In genomic region chr11:46404986-46405385, GRCm38 (mm10) we compare ENCODE assay signal across 27 mouse cellular contexts. TPM values are rescaled to one million over a fixed set of nuclear protein-coding genes. Genes with fewer than 3 reads are reported as not detected.
A peak's percentile ranks its signal among the peaks of the same experiment; 100 is the strongest.
DNase-seq lines count a peak whose midpoint lies in the region; ATAC-seq lines count a peak whose summit lies in the region.
"Had no signal": no experiment of that assay in that cellular context is flagged by ENCODE, and none has a peak within 500 bp of the region (broad histone marks: within the 10 kb centered on the region; RNA-seq: fewer than 3 reads in every experiment).

No protein-coding gene starts in this region.

- intact Hi-C loops in heart, postnatal 10 days (cut with DNase I): no loop called here

- ATAC-seq in monocyte, adult 5-6 weeks (replicated peaks; ENCODE audit: insufficient number of reproducible peaks, low FRiP score, low TSS enrichment, poor library complexity, severe bottlenecking): no peak
- ATAC-seq: forebrain, embryonic 16.5 days; intestine, embryonic 15.5 days; midbrain, embryonic 16.5 days had no signal

- peak; percentile 72 for DNase-seq in CD4-positive, CD25-positive, alpha-beta regulatory T cell, adult 2 months (ENCODE audit: low read depth, low spot score)
- peak; percentile 61 for DNase-seq in CD8-positive naive resting alpha-beta T cell, adult 2 months (ENCODE audit: low read depth in 2 of 2, low spot score in 2 of 2)
- peak; percentile 81 for DNase-seq in naive thymus-derived CD4-positive, alpha-beta T cell, adult 2 months (ENCODE audit: low read depth)
- peak; percentile 70 for DNase-seq in thymus, postnatal 14 days
- DNase-seq in heart, postnatal 10 days: no peak
- DNase-seq in adrenal gland, postnatal 10 days: no peak
- no peak for DNase-seq in gastrocnemius, postnatal 25 days
- DNase-seq: adrenal gland, postnatal 25 days; B cell, adult 2 months; cerebellum, adult 11-12 months; cerebellum, postnatal 10 days; gastrocnemius, postnatal 10 days; heart, adult 18-20 months; kidney, adult 2 months; kidney, postnatal 36 days; lung, postnatal 36 days; right cerebral cortex, postnatal 14 days had no signal

RNA-seq across cellular contexts. Expression of gene Fam71b, which starts 8.6 kb away (rescaled TPM):
- total RNA-seq in monocyte, adult 5-6 weeks (2017): not detected in 3 replicates
- not detected for total RNA-seq in heart, postnatal 10 days (2021)
- total RNA-seq in adrenal gland, postnatal 10 days (2021): not detected
- not detected for total RNA-seq in gastrocnemius, postnatal 25 days (2021)
- total RNA-seq: adrenal gland, postnatal 25 days; common myeloid progenitor, adult 5-6 weeks; gastrocnemius, postnatal 10 days; heart, adult 18-20 months; hematopoietic stem cell, adult 5-6 weeks; layer of hippocampus, adult 2 months; layer of hippocampus, postnatal 25 days; left cerebral cortex, adult 8-10 months; left cerebral cortex, postnatal 36 days had no signal

RNA-seq across cellular contexts. Expression of gene Itk, which starts 15.7 kb away (rescaled TPM):
- 25.2 to 61.1 TPM (median 26.8 TPM) in 3 replicates for total RNA-seq in monocyte, adult 5-6 weeks (2017)
- total RNA-seq in heart, postnatal 10 days (2021): under 1 TPM; 0.50 to 0.86 TPM
- 1 to 10 TPM; 2.0 to 2.5 TPM for total RNA-seq in adrenal gland, postnatal 10 days (2021)
- under 1 TPM in 1 of 2 experiments, not detected in 1; 0.08 TPM for total RNA-seq in gastrocnemius, postnatal 25 days (2021)

RNA-seq across cellular contexts. Expression of gene Med7, which starts 31.7 kb away (rescaled TPM):
- 43.8 to 58.3 TPM (median 56.8 TPM) in 3 replicates for total RNA-seq in monocyte, adult 5-6 weeks (2017)
- 10 to 100 TPM; 18.8 to 19.0 TPM for total RNA-seq in heart, postnatal 10 days (2021)
- total RNA-seq in adrenal gland, postnatal 10 days (2021): 10 to 100 TPM; 27.5 to 31.9 TPM
- total RNA-seq in gastrocnemius, postnatal 25 days (2021): 10 to 100 TPM; 13.6 to 16.1 TPM

RNA-seq across cellular contexts. Expression of gene Havcr2, which starts 49.7 kb away (rescaled TPM):
- 111 to 182 TPM (median 181 TPM) in 3 replicates for total RNA-seq in monocyte, adult 5-6 weeks (2017)
- under 1 TPM; 0.22 TPM for total RNA-seq in heart, postnatal 10 days (2021)
- under 1 TPM; 0.58 to 0.81 TPM for total RNA-seq in adrenal gland, postnatal 10 days (2021)
- total RNA-seq in gastrocnemius, postnatal 25 days (2021): not detected

Comparison
In these comparisons a context has a peak if more than half of its experiments do, and no peak if none do; other contexts are left out.
1. DNase-seq: peak in CD4-positive, CD25-positive, alpha-beta regulatory T cell, adult 2 months (single experiment), CD8-positive naive resting alpha-beta T cell, adult 2 months (2 of 2), naive thymus-derived CD4-positive, alpha-beta T cell, adult 2 months (single experiment) and thymus, postnatal 14 days (single experiment); none in heart, postnatal 10 days (0 of 2), adrenal gland, postnatal 10 days (single experiment) and gastrocnemius, postnatal 25 days (single experiment).